Mouse (Mus musculus): Measurements from ENCODE around the gene Zmym4.
"Not testable (repeated sequence)": the region's sequence is repeated elsewhere in the genome, so short reads cannot be mapped to it uniquely, and the experiment has no call there.

Zmym4 gene

GRCm38 (mm10) chr4:126967864-126968821 is at the start of gene Zmym4:
Gene Zmym4 (minus strand): TSS chr4:126968135.
- DNase-seq = peak; percentile 90

DNA sequence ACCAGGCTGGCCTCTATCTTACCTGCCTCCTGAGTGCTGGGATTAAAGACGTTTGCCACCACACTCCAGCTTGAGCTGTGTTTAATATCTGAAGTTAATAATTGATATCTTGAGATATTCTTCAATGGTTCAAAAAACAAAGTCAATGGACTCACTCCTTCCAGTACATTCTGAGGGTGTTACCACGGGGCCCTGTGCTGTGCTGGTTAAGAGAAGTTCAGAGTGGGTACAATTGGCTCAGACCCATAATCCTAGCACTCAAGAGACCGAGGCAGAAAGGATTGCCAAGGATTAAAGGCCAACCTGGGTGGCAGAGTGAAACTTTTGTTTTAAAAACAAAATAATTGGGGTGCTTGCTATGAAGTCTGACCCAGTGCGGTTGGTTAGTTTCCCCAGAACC is 48.4 kb upstream of the Zmym4 start:
- no peak for DNase-seq

- peak; percentile 79 for DNase-seq
Observed at GRCm38 (mm10) chr4:127015294-127015993, 47.5 kb upstream of the Zmym4 start.

DNA sequence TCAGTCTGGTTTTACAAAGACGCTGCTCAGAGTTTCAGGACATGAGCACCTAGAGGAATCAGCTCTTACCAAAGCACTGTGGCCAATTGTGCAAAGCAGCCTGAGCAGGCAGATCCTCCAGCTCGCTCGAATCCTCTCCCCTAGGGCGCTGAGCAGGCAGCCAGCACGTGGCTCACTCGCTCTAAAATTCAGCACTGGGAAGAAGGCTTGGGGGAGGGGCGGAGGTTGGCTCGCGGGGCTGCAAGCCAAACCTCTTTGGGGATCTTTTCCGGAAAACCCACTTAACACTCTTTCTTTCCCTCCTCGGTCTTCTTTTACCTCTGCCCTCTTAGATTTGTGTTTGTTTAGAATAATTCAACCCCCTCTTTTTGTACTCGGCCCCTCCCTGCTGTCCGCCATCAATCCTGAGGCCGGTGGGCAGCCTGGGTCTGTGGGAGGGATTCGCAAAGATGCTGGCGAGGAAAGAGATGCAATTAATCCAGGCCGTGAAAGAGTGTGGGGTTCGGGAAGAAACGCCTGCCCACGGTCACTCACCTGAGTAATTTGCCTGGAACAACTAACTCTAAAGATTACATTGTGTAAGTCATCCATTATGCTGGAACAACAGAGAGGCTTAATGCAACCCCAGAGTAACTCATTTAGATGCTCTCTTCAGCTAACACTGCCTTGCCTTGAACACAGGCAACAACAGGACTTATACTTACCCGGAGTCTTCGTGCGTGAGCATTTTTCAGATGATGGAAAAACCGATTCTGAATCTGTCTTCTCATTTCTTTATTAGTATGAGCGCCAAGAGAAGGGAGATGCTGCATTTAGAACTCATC is 37.4 kb upstream of the Zmym4 start:
- DNase-seq = no peak

DNA sequence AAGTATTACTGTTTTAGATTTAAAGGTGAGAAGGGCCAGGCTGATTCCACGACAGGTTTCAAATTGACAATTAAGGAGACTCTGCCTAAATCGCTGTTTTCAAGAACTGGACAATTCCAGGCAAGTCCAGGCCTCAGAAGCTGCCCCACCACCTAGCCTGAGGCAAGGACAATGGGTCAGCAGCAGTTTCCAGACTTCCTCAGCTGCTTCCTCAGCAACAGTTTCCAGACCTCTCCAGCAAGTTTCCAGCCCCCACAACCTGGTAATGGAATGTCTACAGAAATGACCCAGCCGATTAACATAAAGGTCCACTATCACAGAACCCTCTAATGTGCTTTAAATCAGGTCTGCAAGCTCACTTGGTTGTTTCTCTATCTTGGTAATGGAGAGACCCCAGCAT is 36.4 kb upstream of the Zmym4 start:
- DNase-seq = no peak

GRCm38 (mm10) chr4:127000601-127001105 is 32.7 kb upstream of the Zmym4 start:
- no peak for DNase-seq

- DNase-seq = not testable (repeated sequence)
Observed at GRCm38 (mm10) chr4:126999372-126999771, 31.4 kb upstream of the Zmym4 start.

- no peak for DNase-seq
Observed at GRCm38 (mm10) chr4:126992356-126992755, 24.4 kb upstream of the Zmym4 start.

DNA sequence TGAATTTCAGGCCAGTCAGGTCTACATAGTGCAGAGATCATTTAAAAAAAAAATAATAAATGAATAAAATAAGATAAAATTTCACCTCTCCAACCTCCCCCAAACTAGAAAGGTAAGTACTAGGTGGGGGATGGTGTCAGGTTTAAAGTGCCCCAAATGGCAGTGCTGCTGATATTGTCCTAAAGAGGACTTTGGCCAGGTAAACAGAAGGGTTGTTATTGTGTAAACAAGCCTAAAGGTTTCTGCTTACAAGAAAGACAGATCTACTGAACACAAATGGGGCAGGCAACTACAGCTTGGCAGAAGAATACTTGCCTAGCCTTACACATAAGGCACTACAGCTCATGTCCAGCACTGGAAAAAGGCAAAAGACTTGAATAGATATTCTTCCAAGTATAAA is 22.6 kb upstream of the Zmym4 start:
- DNase-seq = no peak

DNA sequence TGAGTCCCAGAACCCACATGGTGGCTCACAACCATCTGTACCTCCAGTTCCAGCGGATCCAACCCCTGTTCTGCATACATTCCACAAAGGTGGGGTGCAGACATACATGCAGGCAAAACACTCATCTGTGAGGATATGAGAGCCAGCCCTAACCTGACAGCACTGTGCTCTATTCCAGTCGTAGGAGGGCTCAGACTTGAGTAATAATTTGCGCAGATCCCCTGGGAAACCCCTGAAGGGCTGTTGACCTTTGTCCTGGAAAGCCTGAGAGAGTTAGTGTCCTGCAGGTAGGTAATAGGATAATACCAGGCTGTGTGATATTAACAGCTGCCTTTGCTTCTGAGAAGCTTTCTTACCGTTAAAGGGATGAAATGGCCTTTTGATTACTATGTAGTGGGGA is 20.6 kb upstream of the Zmym4 start:
- DNase-seq = no peak

DNA sequence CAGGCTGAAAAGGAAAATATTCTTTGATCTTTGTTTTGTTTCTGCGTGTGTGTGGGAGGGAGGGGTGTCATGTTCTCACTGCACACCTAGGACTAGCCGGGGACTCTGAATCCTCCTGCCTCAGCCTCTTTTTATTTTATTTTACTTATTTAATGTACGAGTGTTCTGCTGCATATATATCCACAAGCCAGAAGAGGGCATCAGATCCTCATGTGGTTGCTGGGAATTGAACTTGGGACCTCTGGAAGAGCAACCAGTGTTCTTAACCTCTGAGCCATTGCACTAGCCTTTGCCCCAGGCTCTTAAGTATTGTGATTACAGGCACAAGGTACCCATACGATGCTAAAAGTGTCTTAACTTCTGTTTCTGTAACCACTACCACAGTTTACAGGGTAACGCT is 18.8 kb upstream of the Zmym4 start:
- DNase-seq = no peak

- not testable (repeated sequence) for DNase-seq
Observed at GRCm38 (mm10) chr4:126983736-126984525, 16.0 kb upstream of the Zmym4 start.

- DNase-seq = no peak
Observed at GRCm38 (mm10) chr4:126983321-126983720, 15.4 kb upstream of the Zmym4 start.

DNA sequence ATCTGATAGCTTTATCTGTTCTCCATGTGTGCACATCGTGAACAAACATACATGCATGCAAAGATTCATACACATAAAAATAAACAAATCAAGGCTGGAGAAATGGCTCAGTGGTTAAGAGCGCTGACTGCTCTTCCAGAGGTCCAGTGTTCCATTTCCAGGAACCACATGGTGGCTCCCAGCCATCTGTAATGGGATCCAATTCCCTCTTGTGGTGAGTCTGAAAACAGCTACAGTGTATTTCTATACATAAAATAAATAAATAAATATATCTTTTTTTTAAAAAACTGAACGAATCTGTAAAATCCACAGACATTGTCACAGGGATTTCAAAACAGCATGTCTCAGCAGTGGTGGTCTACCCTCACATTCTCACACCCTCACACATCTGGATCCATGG is 10.8 kb upstream of the Zmym4 start:
- no peak for DNase-seq

GRCm38 (mm10) chr4:126977467-126977866 is 9.5 kb upstream of the Zmym4 start:
- peak; percentile 9 for DNase-seq

DNA sequence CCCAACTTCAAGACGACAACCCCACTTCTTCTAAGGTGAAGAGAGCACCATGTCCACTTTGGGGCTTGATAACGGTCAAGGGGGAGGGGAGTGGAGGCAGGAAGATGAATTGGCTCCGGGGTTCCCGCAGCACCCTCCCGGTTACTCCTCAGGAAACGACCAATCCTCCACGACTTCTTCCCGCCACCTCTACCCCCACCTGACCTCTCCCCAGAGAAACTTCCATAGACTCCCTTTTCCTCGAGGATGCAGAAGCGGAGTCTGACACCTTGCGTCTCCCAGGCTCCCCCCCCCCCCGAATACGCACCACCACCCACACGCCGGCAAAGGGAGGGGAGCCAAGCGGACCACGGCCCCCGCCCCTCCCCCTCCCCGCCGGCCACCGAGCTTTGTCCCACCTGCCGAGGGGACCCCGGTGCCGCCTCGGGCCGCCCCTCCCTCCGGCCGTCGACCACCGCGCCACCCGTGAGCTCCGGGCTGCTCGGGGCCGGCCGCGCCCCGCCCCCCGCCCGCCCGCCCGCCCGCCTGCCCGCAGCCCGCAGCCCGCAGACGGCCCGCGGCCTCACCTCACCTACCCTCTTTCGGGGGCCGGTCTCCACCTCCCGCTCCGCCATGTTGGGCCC is 583 bp downstream of the Zmym4 start:
- peak; percentile 11 for DNase-seq

GRCm38 (mm10) chr4:126958682-126959081 is 9.3 kb downstream of the Zmym4 start:
- DNase-seq = no peak

GRCm38 (mm10) chr4:126958261-126958660 is 9.7 kb downstream of the Zmym4 start:
- DNase-seq = no peak

GRCm38 (mm10) chr4:126957434-126957833 is 10.5 kb downstream of the Zmym4 start:
- DNase-seq = no peak

- DNase-seq = not testable (repeated sequence)
Observed at GRCm38 (mm10) chr4:126950801-126951200, 17.1 kb downstream of the Zmym4 start.

DNA sequence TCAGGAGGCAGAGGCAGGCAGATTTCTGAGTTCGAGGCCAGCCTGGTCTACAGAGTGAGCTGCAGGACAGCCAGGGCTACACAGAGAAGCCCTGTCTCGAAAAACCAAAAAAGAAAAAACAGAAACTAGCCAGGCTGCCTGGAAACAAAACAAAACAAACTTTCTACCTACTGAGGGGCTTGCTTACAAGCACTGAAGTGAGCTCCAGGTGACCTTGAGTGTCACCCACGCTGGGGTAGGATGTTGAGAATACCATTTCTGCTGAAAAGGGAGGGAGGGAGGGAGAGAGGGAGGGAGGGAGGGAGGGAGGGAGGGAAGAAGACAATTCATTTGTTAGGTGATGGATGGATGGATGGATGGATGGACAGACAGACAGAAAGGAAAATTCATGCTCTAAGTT is 24.5 kb downstream of the Zmym4 start:
- DNase-seq = no peak

DNA sequence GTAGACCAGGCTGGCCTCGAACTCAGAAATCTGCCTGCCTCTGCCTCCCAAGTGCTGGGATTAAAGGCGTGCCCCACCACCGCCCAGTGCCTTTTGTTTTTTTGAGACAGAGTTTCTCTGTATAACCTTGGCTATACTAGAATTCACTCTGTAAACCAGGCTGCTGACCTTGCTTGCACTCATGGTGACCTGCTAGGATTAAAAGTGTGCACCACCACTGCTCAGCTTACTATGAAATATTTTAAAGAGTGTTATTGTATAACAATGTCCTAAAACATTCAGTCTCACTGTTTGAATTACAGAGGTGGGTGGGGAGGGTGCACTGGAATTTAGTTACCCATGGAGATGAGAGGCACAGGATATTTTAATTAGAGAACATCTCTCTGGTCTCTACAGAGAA is 25.1 kb downstream of the Zmym4 start:
- DNase-seq = no peak
